ENCODE assay signal across 16 mouse cellular contexts in the genomic region with DNA sequence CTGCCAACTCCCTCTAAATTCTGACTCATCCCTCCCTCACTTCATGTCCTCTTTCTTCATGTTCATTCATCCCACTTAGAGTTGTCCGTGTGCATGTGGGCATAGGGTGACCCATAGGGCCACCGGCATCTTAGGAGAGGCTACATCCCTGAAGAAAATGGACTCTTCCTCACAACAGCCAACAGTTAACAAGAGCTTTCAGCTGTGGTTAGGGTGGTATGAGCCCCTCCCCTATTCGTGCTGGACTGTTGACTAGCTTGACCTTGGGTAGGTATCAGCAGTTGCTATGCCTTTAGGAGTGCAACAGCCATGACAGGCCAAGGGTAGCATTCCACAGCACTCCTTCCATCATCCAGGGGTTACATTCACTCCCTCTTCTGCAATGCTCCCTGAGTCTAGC.
"Had no signal": no experiment of that assay in that cellular context is flagged by ENCODE, and none has a peak within 500 bp of the region (broad histone marks: within the 10 kb centered on the region; RNA-seq: fewer than 3 reads in every experiment).

No protein-coding gene starts in this region.

- DNase-seq: kidney, adult 2 months; kidney, postnatal 14 days; liver; liver, embryonic 13.5 days; liver, postnatal 0 days; lung, postnatal 14 days; thymus, adult 2 months; thymus, postnatal 25 days had no signal

- H3K4me3 ChIP-seq: kidney, embryonic 15.5 days; limb, embryonic 12.5 days; liver, embryonic 13.5 days; lung, embryonic 15.5 days; megakaryocyte, embryonic 14.5 days; midbrain, embryonic 15.5 days; neural tube, embryonic 12.5 days had no signal

- H3K9me3 ChIP-seq: kidney, embryonic 15.5 days; limb, embryonic 12.5 days; liver, embryonic 13.5 days; lung, embryonic 15.5 days; megakaryocyte, embryonic 14.5 days; midbrain, embryonic 15.5 days; neural tube, embryonic 12.5 days had no signal

- ATAC-seq: liver, postnatal 0 days; midbrain, embryonic 15.5 days had no signal

- H3K4me1 ChIP-seq: limb, embryonic 12.5 days; liver, embryonic 13.5 days; lung, embryonic 15.5 days; midbrain, embryonic 15.5 days; neural tube, embryonic 12.5 days had no signal

- H3K4me2 ChIP-seq: kidney, embryonic 15.5 days; limb, embryonic 12.5 days; liver, embryonic 13.5 days; lung, embryonic 15.5 days; midbrain, embryonic 11.5 days; midbrain, embryonic 15.5 days; neural tube, embryonic 12.5 days had no signal

- H3K36me3 ChIP-seq: kidney, embryonic 15.5 days; liver, embryonic 13.5 days; lung, embryonic 15.5 days; midbrain, embryonic 15.5 days; neural tube, embryonic 12.5 days had no signal

- H3K9ac ChIP-seq: kidney, embryonic 15.5 days; limb, embryonic 12.5 days; liver, embryonic 13.5 days; liver, postnatal 0 days; lung, embryonic 15.5 days; midbrain, embryonic 15.5 days; neural tube, embryonic 12.5 days had no signal

- H3K27ac ChIP-seq: kidney, embryonic 15.5 days; limb, embryonic 12.5 days; liver, embryonic 13.5 days; lung, embryonic 15.5 days; macrophage; midbrain, embryonic 15.5 days; neural tube, embryonic 12.5 days had no signal

- H3K27me3 ChIP-seq: kidney, embryonic 15.5 days; limb, embryonic 12.5 days; liver, embryonic 13.5 days; lung, embryonic 15.5 days; megakaryocyte, embryonic 14.5 days; midbrain, embryonic 15.5 days; neural tube, embryonic 12.5 days had no signal
